Mouse (Mus musculus) erythroid progenitor cell, adult 5-6 weeks (primary cell): ENCODE measurements around the gene Rnf114. TPM values are rescaled to one million over a fixed set of nuclear protein-coding genes. Genes with fewer than 3 reads are reported as not detected.

Source experiments
- ATAC-seq: replicated peaks from 2 replicates; pipeline ENCODE4 v1.8.0; 2016; ENCODE audit warnings: moderate number of reproducible peaks, mild to moderate bottlenecking, moderate TSS enrichment, inconsistent platforms; ENCODE audit not compliant: poor library complexity, low FRiP score, severe bottlenecking
- total RNA-seq, 2 experiments: library from RNA; stranded (forward) in 1 of 2; stranded (reverse) in 1 of 2; fragments of 150-400 nt in 1 of 2; fragments of 186-747, 209-891 nt in 1 of 2; gene quantifications; 2 replicates each; pipeline versions ENCODE4 v1.2.3 to v1.2.4; 2015 to 2017; ENCODE audit warnings: low replicate concordance in 2 of 2

Gene Rnf114
- total RNA-seq, 2 experiments from 2014 or later: 10.2 to 33.5 TPM

GRCm38 (mm10) chr2:167552927-167553402 lies 60.5 kb downstream of the Rnf114 start:
- no peak for ATAC-seq

- ATAC-seq: no peak
These were observed 63.3 kb downstream of the Rnf114 start for GRCm38 (mm10) chr2:167555766-167556165.

- no peak for ATAC-seq
These were observed 67.0 kb downstream of the Rnf114 start for GRCm38 (mm10) chr2:167559413-167559812.

- no peak for ATAC-seq
These were observed 69.7 kb downstream of the Rnf114 start for GRCm38 (mm10) chr2:167562101-167562500.

- ATAC-seq: no peak
These were observed 70.6 kb downstream of the Rnf114 start for GRCm38 (mm10) chr2:167563035-167563434.

- ATAC-seq: no peak
These were observed 71.3 kb downstream of the Rnf114 start for GRCm38 (mm10) chr2:167563703-167564102.

- ATAC-seq: no peak
These were observed 72.3 kb downstream of the Rnf114 start for GRCm38 (mm10) chr2:167564551-167565311.

- ATAC-seq: no peak
These were observed 72.8 kb downstream of the Rnf114 start for GRCm38 (mm10) chr2:167565312-167565656.

- no peak for ATAC-seq
These were observed 73.2 kb downstream of the Rnf114 start for GRCm38 (mm10) chr2:167565682-167566081.

Other genes starting within 250 kb of the Rnf114 start
- 4.7 and 7.5 TPM in 2 replicates for gene B4galt5, start 143.5 kb upstream of the Rnf114 start, total RNA-seq (2015; ENCODE audit: low replicate concordance)
- 13.3 and 29.0 TPM in 2 replicates for gene B4galt5, start 143.5 kb upstream of the Rnf114 start, total RNA-seq (2017; ENCODE audit: low replicate concordance)
- 49.0 and 56.6 TPM in 2 replicates for gene Slc9a8, start 70.9 kb upstream of the Rnf114 start, total RNA-seq (2015; ENCODE audit: low replicate concordance)
- 37.7 and 38.0 TPM in 2 replicates for gene Slc9a8, start 70.9 kb upstream of the Rnf114 start, total RNA-seq (2017; ENCODE audit: low replicate concordance)
- gene Spata2, start 242 bp downstream of the Rnf114 start, total RNA-seq (2015; ENCODE audit: low replicate concordance): 7.5 and 8.6 TPM in 2 replicates
- gene Spata2, start 242 bp downstream of the Rnf114 start, total RNA-seq (2017; ENCODE audit: low replicate concordance): 5.4 and 7.4 TPM in 2 replicates
- gene Snai1, start 45.5 kb downstream of the Rnf114 start, total RNA-seq (2015; ENCODE audit: low replicate concordance): not detected in 2 replicates
- not detected in 2 replicates for gene Snai1, start 45.5 kb downstream of the Rnf114 start, total RNA-seq (2017; ENCODE audit: low replicate concordance)
- 186 and 189 TPM in 2 replicates for gene Ube2v1, start 139.4 kb downstream of the Rnf114 start, total RNA-seq (2015; ENCODE audit: low replicate concordance)
- gene Ube2v1, start 139.4 kb downstream of the Rnf114 start, total RNA-seq (2017; ENCODE audit: low replicate concordance): 82.3 and 114 TPM in 2 replicates
- gene Gm20431, start 168.9 kb downstream of the Rnf114 start, total RNA-seq (2015; ENCODE audit: low replicate concordance): not detected in 2 replicates
- gene Gm20431, start 168.9 kb downstream of the Rnf114 start, total RNA-seq (2017; ENCODE audit: low replicate concordance): not detected in 2 replicates
- gene Cebpb, start 196.3 kb downstream of the Rnf114 start, total RNA-seq (2015; ENCODE audit: low replicate concordance): 6.3 and 6.5 TPM in 2 replicates
- 4.4 and 8.4 TPM in 2 replicates for gene Cebpb, start 196.3 kb downstream of the Rnf114 start, total RNA-seq (2017; ENCODE audit: low replicate concordance)
- gene Tmem189, start 197.2 kb downstream of the Rnf114 start, total RNA-seq (2015; ENCODE audit: low replicate concordance): 23.9 and 27.0 TPM in 2 replicates
- 16.9 and 19.5 TPM in 2 replicates for gene Tmem189, start 197.2 kb downstream of the Rnf114 start, total RNA-seq (2017; ENCODE audit: low replicate concordance)